Mouse (Mus musculus): Measurements from ENCODE around the gene Ttc22. TPM values are rescaled to one million over a fixed set of nuclear protein-coding genes. Genes with fewer than 3 reads are reported as not detected.

The Ttc22 gene
- polyA plus RNA-seq (2016; fragmentation: Nextera tagmentation; extraction: Ambion mirVana): 0.40 and 0.58 TPM in 2 replicates

- no peak for ATAC-seq (ENCODE audit: low FRiP score, low read depth)
- H3K27me3 ChIP-seq: peaks cover 58% of the 10 kb centered on the region
- H3K4me2 ChIP-seq (replicated peaks): no peak within 1 kb of the TSS
- H3K9me3 ChIP-seq: no peaks in the 10 kb centered on the region
- 30% methylated on average over 16 of the region's 16 CpGs for WGBS
- no peak within 1 kb of the TSS for H3K27ac ChIP-seq (replicated peaks)
- no peaks in the 10 kb centered on the region for H3K36me3 ChIP-seq
- H3K4me3 ChIP-seq: no peak within 1 kb of the TSS
- peaks cover 6% of the 10 kb centered on the region for H3K4me1 ChIP-seq
- no peak within 1 kb of the TSS for H3K9ac ChIP-seq (replicated peaks)
Observed at GRCm38 (mm10) chr4:106622030-106622493, at the start of gene Ttc22. Ttc22 (plus strand) TSS chr4:106622432.

GRCm38 (mm10) chr4:106575022-106575421 is 47.2 kb upstream of the Ttc22 start:
- H3K9me3 ChIP-seq: no peaks in the 10 kb centered on the region
- H3K9ac ChIP-seq (replicated peaks): no peak overlapping the region
- H3K36me3 ChIP-seq: peaks cover 99% of the 10 kb centered on the region
- no peak overlapping the region for H3K4me3 ChIP-seq
- no peak for ATAC-seq (ENCODE audit: low FRiP score, low read depth)
- H3K4me1 ChIP-seq: no peaks in the 10 kb centered on the region
- WGBS: 95% methylated on average over 8 of the region's 8 CpGs
- no peak overlapping the region for H3K4me2 ChIP-seq (replicated peaks)
- no peak overlapping the region for H3K27ac ChIP-seq (replicated peaks)
- no peaks in the 10 kb centered on the region for H3K27me3 ChIP-seq

- Histone ChIP-seq H3K27ac (replicated peaks) (no peak overlapping the region), H3K27me3 (no peaks in the 10 kb centered on the region), H3K36me3 (peaks cover 100% of the 10 kb centered on the region), H3K9ac (replicated peaks) (no peak overlapping the region), H3K4me2 (replicated peaks) (no peak overlapping the region), H3K4me1 (no peaks in the 10 kb centered on the region), H3K4me3 (no peak overlapping the region), H3K9me3 (no peaks in the 10 kb centered on the region)
- ATAC-seq (ENCODE audit: low FRiP score, low read depth): no peak
- WGBS: 82% methylated on average over 7 of the region's 7 CpGs
Observed at GRCm38 (mm10) chr4:106577511-106577910, 44.7 kb upstream of the Ttc22 start.

- peaks cover 98% of the 10 kb centered on the region for H3K36me3 ChIP-seq
- no peak for ATAC-seq (ENCODE audit: low FRiP score, low read depth)
Observed at GRCm38 (mm10) chr4:106581176-106581864, 40.9 kb upstream of the Ttc22 start.

GRCm38 (mm10) chr4:106581865-106582204 is 40.4 kb upstream of the Ttc22 start:
- no peak overlapping the region for H3K4me3 ChIP-seq
- no peaks in the 10 kb centered on the region for H3K9me3 ChIP-seq
- no peak overlapping the region for H3K9ac ChIP-seq (replicated peaks)
- no peak for ATAC-seq (ENCODE audit: low FRiP score, low read depth)
- no peak overlapping the region for H3K27ac ChIP-seq (replicated peaks)
- WGBS: 95% methylated on average over 15 of the region's 15 CpGs
- no peaks in the 10 kb centered on the region for H3K27me3 ChIP-seq
- no peaks in the 10 kb centered on the region for H3K4me1 ChIP-seq
- no peak overlapping the region for H3K4me2 ChIP-seq (replicated peaks)
- H3K36me3 ChIP-seq: peaks cover 98% of the 10 kb centered on the region

More at GRCm38 (mm10) chr4:106581176-106581864, 40.9 kb upstream of the Ttc22 start:
- H3K9me3 ChIP-seq: no peaks in the 10 kb centered on the region
- no peak overlapping the region for H3K9ac ChIP-seq (replicated peaks)
- no peak overlapping the region for H3K4me3 ChIP-seq
- no peaks in the 10 kb centered on the region for H3K27me3 ChIP-seq
- H3K4me1 ChIP-seq: no peaks in the 10 kb centered on the region
- H3K4me2 ChIP-seq (replicated peaks): no peak overlapping the region
- WGBS: 88% methylated on average over 14 of the region's 14 CpGs
- no peak overlapping the region for H3K27ac ChIP-seq (replicated peaks)

GRCm38 (mm10) chr4:106582428-106583153 is 39.6 kb upstream of the Ttc22 start:
- 90% methylated on average over 12 of the region's 12 CpGs for WGBS
- Histone ChIP-seq H3K4me1 (no peaks in the 10 kb centered on the region), H3K4me3 (no peak overlapping the region), H3K4me2 (replicated peaks) (no peak overlapping the region), H3K27ac (replicated peaks) (no peak overlapping the region), H3K9me3 (no peaks in the 10 kb centered on the region), H3K9ac (replicated peaks) (no peak overlapping the region), H3K36me3 (peaks cover 98% of the 10 kb centered on the region), H3K27me3 (no peaks in the 10 kb centered on the region)
- no peak for ATAC-seq (ENCODE audit: low FRiP score, low read depth)

- Histone ChIP-seq H3K27me3 (no peaks in the 10 kb centered on the region), H3K9me3 (no peaks in the 10 kb centered on the region), H3K4me1 (no peaks in the 10 kb centered on the region), H3K36me3 (peaks cover 96% of the 10 kb centered on the region), H3K27ac (replicated peaks) (no peak overlapping the region), H3K4me2 (replicated peaks) (no peak overlapping the region), H3K4me3 (no peak overlapping the region), H3K9ac (replicated peaks) (no peak overlapping the region)
- WGBS: 90% methylated on average over 4 of the region's 4 CpGs
- ATAC-seq (ENCODE audit: low FRiP score, low read depth): no peak
Observed at GRCm38 (mm10) chr4:106584665-106585064, 37.6 kb upstream of the Ttc22 start.

- Histone ChIP-seq H3K4me2 (replicated peaks) (no peak overlapping the region), H3K27ac (replicated peaks) (no peak overlapping the region), H3K9ac (replicated peaks) (no peak overlapping the region), H3K4me3 (no peak overlapping the region), H3K36me3 (peaks cover 86% of the 10 kb centered on the region), H3K4me1 (no peaks in the 10 kb centered on the region), H3K27me3 (no peaks in the 10 kb centered on the region), H3K9me3 (no peaks in the 10 kb centered on the region)
- 88% methylated on average over 6 of the region's 6 CpGs for WGBS
- ATAC-seq (ENCODE audit: low FRiP score, low read depth): no peak
Observed at GRCm38 (mm10) chr4:106587075-106587474, 35.2 kb upstream of the Ttc22 start.

GRCm38 (mm10) chr4:106590142-106590541 is 32.1 kb upstream of the Ttc22 start:
- 82% methylated on average over 9 of the region's 9 CpGs for WGBS

GRCm38 (mm10) chr4:106590871-106591270 is 31.4 kb upstream of the Ttc22 start:
- Histone ChIP-seq H3K27me3 (no peaks in the 10 kb centered on the region), H3K36me3 (peaks cover 49% of the 10 kb centered on the region), H3K9me3 (no peaks in the 10 kb centered on the region), H3K4me3 (no peak overlapping the region), H3K9ac (replicated peaks) (no peak overlapping the region), H3K27ac (replicated peaks) (no peak overlapping the region), H3K4me1 (no peaks in the 10 kb centered on the region), H3K4me2 (replicated peaks) (no peak overlapping the region)
- ATAC-seq (ENCODE audit: low FRiP score, low read depth): no peak
- WGBS: 90% methylated on average over 9 of the region's 9 CpGs

More at GRCm38 (mm10) chr4:106590142-106590541, 32.1 kb upstream of the Ttc22 start:
- Histone ChIP-seq H3K36me3 (peaks cover 56% of the 10 kb centered on the region), H3K9ac (replicated peaks) (no peak overlapping the region), H3K4me2 (replicated peaks) (no peak overlapping the region), H3K9me3 (no peaks in the 10 kb centered on the region), H3K27ac (replicated peaks) (no peak overlapping the region), H3K27me3 (no peaks in the 10 kb centered on the region), H3K4me1 (no peaks in the 10 kb centered on the region), H3K4me3 (no peak overlapping the region)
- no peak for ATAC-seq (ENCODE audit: low FRiP score, low read depth)

GRCm38 (mm10) chr4:106593636-106594035 is 28.6 kb upstream of the Ttc22 start:
- Histone ChIP-seq H3K9me3 (no peaks in the 10 kb centered on the region), H3K27ac (replicated peaks) (no peak overlapping the region), H3K9ac (replicated peaks) (no peak overlapping the region), H3K4me2 (replicated peaks) (no peak overlapping the region), H3K4me1 (no peaks in the 10 kb centered on the region), H3K4me3 (no peak overlapping the region), H3K36me3 (peaks cover 22% of the 10 kb centered on the region), H3K27me3 (no peaks in the 10 kb centered on the region)
- no peak for ATAC-seq (ENCODE audit: low FRiP score, low read depth)
- WGBS: 62% methylated on average over 7 of the region's 7 CpGs

GRCm38 (mm10) chr4:106596200-106596599 is 26.0 kb upstream of the Ttc22 start:
- no peak overlapping the region for H3K9ac ChIP-seq (replicated peaks)
- WGBS: 57% methylated on average over 3 of the region's 3 CpGs
- no peak overlapping the region for H3K27ac ChIP-seq (replicated peaks)
- no peaks in the 10 kb centered on the region for H3K9me3 ChIP-seq
- ATAC-seq (ENCODE audit: low FRiP score, low read depth): no peak
- H3K27me3 ChIP-seq: no peaks in the 10 kb centered on the region
- peaks cover 2% of the 10 kb centered on the region; the same call in 1 of the 2 replicates for H3K36me3 ChIP-seq
- H3K4me3 ChIP-seq: no peak overlapping the region
- no peak overlapping the region for H3K4me2 ChIP-seq (replicated peaks)
- no peaks in the 10 kb centered on the region for H3K4me1 ChIP-seq
